Mouse (Mus musculus) lung, embryonic 14.5 days (tissue): ENCODE measurements around the gene Dbx1. TPM values are rescaled to one million over a fixed set of nuclear protein-coding genes. Genes with fewer than 3 reads are reported as not detected.

Source experiments
- ATAC-seq: fragments of 200-750 bp; cut with Nextera tagmentation; 2 replicates; pipeline ENCODE4 v1.8.0; 2017; ENCODE audit warnings: mild to moderate bottlenecking, moderate TSS enrichment, moderate library complexity; ENCODE audit not compliant: insufficient read depth
- DNase-seq: peaks from one replicate; pipeline ENCODE4 v3.0.0-alpha.2; 2015
- H3K27ac ChIP-seq: fragments of 300-500 bp; sonication (generic); 2 replicates; pipeline ENCODE4 v1.5.1; 2014; ENCODE audit warnings: low read depth, mild to moderate bottlenecking, moderate library complexity
- H3K27me3 ChIP-seq: fragments of 300-500 bp; sonication (generic); 2 replicates; pipeline ENCODE4 v1.6.1; 2014; ENCODE audit warnings: low read length, control low read depth; ENCODE audit not compliant: insufficient read depth
- H3K36me3 ChIP-seq: fragments of 300-500 bp; sonication (generic); 2 replicates; pipeline ENCODE4 v1.6.1; 2014; ENCODE audit warnings: control low read depth; ENCODE audit not compliant: insufficient read depth
- H3K4me1 ChIP-seq: fragments of 300-500 bp; sonication (generic); 2 replicates; pipeline ENCODE4 v1.6.1; 2014; ENCODE audit warnings: antibody characterized with exemption, control low read depth; ENCODE audit not compliant: insufficient read depth
- H3K4me2 ChIP-seq: fragments of 300-500 bp; sonication (generic); 2 replicates; pipeline ENCODE4 v1.6.1; 2014; ENCODE audit warnings: mild to moderate bottlenecking
- H3K4me3 ChIP-seq: fragments of 300-500 bp; sonication (generic); 2 replicates; pipeline ENCODE4 v1.5.1; 2014; ENCODE audit warnings: low read depth, low read length
- H3K9ac ChIP-seq: fragments of 300-500 bp; sonication (generic); 2 replicates; pipeline ENCODE4 v1.6.1; 2014
- H3K9me3 ChIP-seq: fragments of 300-500 bp; sonication (generic); 2 replicates; pipeline ENCODE4 v1.6.1; 2016; ENCODE audit warnings: low read depth, low read length, control low read depth
- CTCF ChIP-seq: IDR thresholded peaks from 2 replicates; pipeline ENCODE4 v1.5.1; 2016; ENCODE audit warnings: antibody characterized with exemption, low read depth
- WGBS: fragments of 180-500 bp; shearing (Covaris S2); extraction: QIAGEN DNeasy Blood & Tissue Kit; methylation state at CpG from one replicate; pipeline ENCODE4 v1.1.7; 2014; 5-methylcytosine and 5-hydroxymethylcytosine counted together
- polyA plus RNA-seq: library from polyadenylated mRNA; unstranded; fragments of >200 nt; fragmentation: Nextera tagmentation; extraction: Ambion mirVana; gene quantifications from 2 replicates; pipeline ENCODE4 v1.2.1, GENCODE M21; 2014

Dbx1 gene
- polyA plus RNA-seq, 1 experiment from 2014 or later, result not detected

GRCm38 (mm10) chr7:49598225-49598624, 38.4 kb downstream of the Dbx1 start:
- no peaks in the 10 kb centered on the region for H3K4me1 ChIP-seq
- no peak overlapping the region for H3K27ac ChIP-seq
- DNase-seq (no peak), ATAC-seq (no peak)
- H3K4me3 ChIP-seq, result no peak overlapping the region
- no peak for TF ChIP-seq CTCF
- no peaks in the 10 kb centered on the region for H3K27me3 ChIP-seq
- peaks cover 80% of the 10 kb centered on the region for H3K36me3 ChIP-seq
- H3K4me2 ChIP-seq, result no peak overlapping the region
- no peaks in the 10 kb centered on the region for H3K9me3 ChIP-seq
- 90% methylated on average over 13 of the region's 13 CpGs for WGBS
- H3K9ac ChIP-seq, result no peak overlapping the region

- 67% methylated on average over 3 of the region's 3 CpGs for WGBS
These were observed 38.9 kb downstream of the Dbx1 start for GRCm38 (mm10) chr7:49597776-49598175.

GRCm38 (mm10) chr7:49589635-49590034, 47.0 kb downstream of the Dbx1 start:
- 85% methylated on average over 8 of the region's 8 CpGs for WGBS
- Histone ChIP-seq H3K4me3 (no peak overlapping the region), H3K27me3 (no peaks in the 10 kb centered on the region), H3K36me3 (peaks cover 80% of the 10 kb centered on the region), H3K4me1 (no peaks in the 10 kb centered on the region), H3K9ac (no peak overlapping the region), H3K27ac (no peak overlapping the region), H3K9me3 (no peaks in the 10 kb centered on the region), H3K4me2 (no peak overlapping the region)
- no peak for DNase-seq
- no peak for ATAC-seq
- TF ChIP-seq CTCF, result no peak

More at GRCm38 (mm10) chr7:49597776-49598175, 38.9 kb downstream of the Dbx1 start:
- Histone ChIP-seq H3K9me3 (no peaks in the 10 kb centered on the region), H3K4me3 (no peak overlapping the region), H3K9ac (no peak overlapping the region), H3K27ac (no peak overlapping the region), H3K36me3 (peaks cover 78% of the 10 kb centered on the region), H3K4me1 (no peaks in the 10 kb centered on the region), H3K4me2 (no peak overlapping the region), H3K27me3 (no peaks in the 10 kb centered on the region)
- no peak for TF ChIP-seq CTCF
- ATAC-seq, result no peak
- no peak for DNase-seq

GRCm38 (mm10) chr7:49586530-49587120, 50.0 kb downstream of the Dbx1 start:
- H3K27me3 ChIP-seq, result no peaks in the 10 kb centered on the region
- ATAC-seq, result no peak
- peak; percentile 78 for DNase-seq
- H3K27ac ChIP-seq, result no peak overlapping the region
- 58% methylated on average over 5 of the region's 5 CpGs for WGBS
- no peaks in the 10 kb centered on the region for H3K4me1 ChIP-seq
- H3K9me3 ChIP-seq, result no peaks in the 10 kb centered on the region
- no peak for TF ChIP-seq CTCF
- peaks cover 75% of the 10 kb centered on the region for H3K36me3 ChIP-seq
- H3K4me2 ChIP-seq, result no peak overlapping the region
- no peak overlapping the region for H3K4me3 ChIP-seq
- H3K9ac ChIP-seq, result no peak overlapping the region

DNA sequence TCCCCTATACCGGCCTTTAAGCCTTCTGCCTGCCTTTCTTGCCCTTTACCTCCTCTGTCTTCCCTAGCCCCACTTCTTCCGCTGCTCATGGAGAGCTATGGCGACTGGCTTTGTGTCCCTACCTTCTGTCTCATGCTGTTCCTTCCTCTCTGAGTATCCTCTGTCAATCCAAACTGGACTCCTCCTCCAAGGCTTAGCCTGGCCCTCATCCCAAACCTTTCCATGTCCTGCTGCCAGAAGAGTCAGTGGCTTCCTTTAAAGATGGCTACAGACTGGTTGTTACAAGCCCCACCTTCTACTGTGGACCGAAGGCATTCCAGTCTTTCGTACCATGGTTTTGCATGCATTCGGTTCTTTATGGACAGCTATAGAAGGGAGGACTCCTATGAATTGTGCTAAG, 53.5 kb downstream of the Dbx1 start:
- Histone ChIP-seq H3K4me3 (no peak overlapping the region), H3K27me3 (no peaks in the 10 kb centered on the region), H3K9ac (no peak overlapping the region), H3K4me2 (no peak overlapping the region), H3K36me3 (peaks cover 67% of the 10 kb centered on the region), H3K27ac (peak overlapping the region; percentile 64; the same call in 1 of the 2 replicates), H3K4me1 (no peaks in the 10 kb centered on the region), H3K9me3 (no peaks in the 10 kb centered on the region)
- ATAC-seq (no peak; the same call in 1 of the 2 replicates), DNase-seq (peak; percentile 30)
- TF ChIP-seq CTCF, result no peak
- WGBS, result 90% methylated on average over 6 of the region's 6 CpGs

DNA sequence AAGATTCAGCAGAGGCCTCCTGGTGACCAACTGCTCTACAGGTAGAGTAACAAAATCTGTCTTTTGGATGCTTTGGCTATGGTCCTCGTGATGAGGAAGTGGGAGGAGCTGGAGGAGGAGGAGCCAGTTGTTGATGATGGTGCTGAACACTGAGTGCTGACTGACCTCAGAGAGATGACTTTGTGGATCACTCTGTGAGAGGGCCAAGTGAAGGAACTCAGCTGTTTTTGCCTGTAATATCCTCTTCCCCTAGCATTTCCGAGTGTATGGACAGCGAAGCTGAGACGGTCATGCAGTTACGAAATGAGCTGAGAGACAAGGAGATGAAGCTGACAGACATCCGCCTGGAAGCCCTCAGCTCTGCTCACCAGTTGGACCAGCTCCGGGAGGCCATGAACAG, 54.1 kb downstream of the Dbx1 start:
- Histone ChIP-seq H3K4me3 (no peak overlapping the region), H3K27me3 (no peaks in the 10 kb centered on the region), H3K9me3 (no peaks in the 10 kb centered on the region), H3K4me1 (no peaks in the 10 kb centered on the region), H3K36me3 (peaks cover 67% of the 10 kb centered on the region), H3K9ac (no peak overlapping the region), H3K4me2 (0 out of 2 replicates have a peak overlapping the region, but pooled peaks have one; percentile 5), H3K27ac (peak overlapping the region; percentile 64)
- ATAC-seq (peak; percentile 82), DNase-seq (peak; percentile 76)
- TF ChIP-seq CTCF, result no peak
- 41% methylated on average over 7 of the region's 7 CpGs for WGBS

DNA sequence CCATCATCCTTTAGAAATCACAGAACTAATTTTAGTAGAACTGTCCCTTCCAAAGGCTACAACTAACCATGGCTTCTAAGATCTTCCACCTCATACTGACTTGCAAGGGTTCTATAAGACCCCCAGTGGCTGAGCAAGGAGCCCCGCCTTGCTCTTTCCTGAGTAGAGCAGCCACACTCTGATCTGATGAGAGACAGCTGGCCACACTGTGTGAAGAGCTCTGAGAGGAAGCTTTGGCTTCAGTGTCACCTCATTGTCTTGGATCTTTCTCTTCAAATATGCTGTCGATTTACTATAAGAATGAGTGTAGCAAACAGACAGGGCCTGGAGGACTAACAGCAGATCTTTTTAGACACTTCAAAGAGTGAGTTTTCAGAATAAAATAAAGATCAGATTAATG, 54.7 kb downstream of the Dbx1 start:
- Histone ChIP-seq H3K9me3 (no peaks in the 10 kb centered on the region), H3K9ac (no peak overlapping the region), H3K27me3 (no peaks in the 10 kb centered on the region), H3K4me1 (no peaks in the 10 kb centered on the region), H3K27ac (0 out of 2 replicates have a peak overlapping the region, but pooled peaks have one; percentile 26), H3K4me2 (no peak overlapping the region), H3K4me3 (no peak overlapping the region), H3K36me3 (peaks cover 72% of the 10 kb centered on the region)
- TF ChIP-seq CTCF, result no peak
- DNase-seq, result peak; percentile 76
- WGBS, result 56% methylated on average over 2 of the region's 2 CpGs
- ATAC-seq, result peak; percentile 75

Other genes with a start within 250 kb of the Dbx1 start
- gene Htatip2, start 122.3 kb upstream of the Dbx1 start, polyA plus RNA-seq, result 12.5 and 12.8 TPM in 2 replicates
- 64.5 and 67.5 TPM in 2 replicates for gene Prmt3, start 141.5 kb upstream of the Dbx1 start, polyA plus RNA-seq